Mouse (Mus musculus) megakaryocyte, embryonic 14.5 days (primary cell): ENCODE measurements at regions not wholly inside any gene's neighbourhood (a gene's known extent, or its start where the extent isn't known, plus 50 kb on each side); places are given as distances from the start of the nearest gene placed in this dataset.
"Not testable (repeated sequence)": the region's sequence is repeated elsewhere in the genome, so short reads cannot be mapped to it uniquely, and the experiment has no call there.

ENCODE experiments used
- H3K27me3 ChIP-seq: replicated peaks from 2 replicates; pipeline ENCODE3; 2012; ENCODE audit warnings: inconsistent platforms
- H3K36me3 ChIP-seq: replicated peaks from 2 replicates; pipeline ENCODE3; 2012; ENCODE audit warnings: low read length, inconsistent platforms, mixed read lengths
- H3K4me1 ChIP-seq: 2 replicates; pipeline ENCODE4 v1.6.1; 2012; ENCODE audit warnings: inconsistent platforms
- H3K4me3 ChIP-seq: replicated peaks from 2 replicates; pipeline ENCODE3; 2012; ENCODE audit warnings: moderate library complexity, mild to moderate bottlenecking, inconsistent platforms
- H3K9me3 ChIP-seq: 2 replicates; pipeline ENCODE4 v1.6.1; 2012; ENCODE audit warnings: inconsistent platforms
- FLI1 ChIP-seq: IDR thresholded peaks from 2 replicates; pipeline ENCODE4 v1.6.1; 2012; ENCODE audit warnings: low read length, inconsistent platforms, mixed read lengths
- GATA1 ChIP-seq: IDR thresholded peaks from 3 replicates; pipeline ENCODE4 v1.6.1; 2012; ENCODE audit warnings: mixed read lengths, low read length, inconsistent platforms, borderline replicate concordance

DNA sequence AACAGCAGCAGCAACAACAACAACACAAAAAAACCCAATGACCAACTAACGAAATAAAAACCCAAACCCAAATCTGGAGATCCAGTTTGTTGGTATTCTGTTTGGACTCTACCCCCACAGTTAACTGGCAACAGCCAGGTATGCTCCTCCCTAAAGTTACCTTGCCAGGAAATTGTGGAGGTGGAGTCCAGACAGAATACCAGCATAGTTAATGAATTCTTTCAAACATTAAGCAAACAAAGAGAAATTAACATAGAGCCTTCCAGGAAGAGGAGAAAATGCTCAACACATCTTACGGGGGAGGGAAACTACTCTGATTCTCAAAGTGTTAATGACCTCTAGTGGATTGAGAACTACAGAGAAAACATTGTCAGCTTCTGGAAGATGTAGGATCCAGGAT is 148.3 kb upstream of the 1700012A03Rik start:
- Histone ChIP-seq H3K9me3 (no peaks in the 10 kb centered on the region), H3K27me3 (no peaks in the 10 kb centered on the region), H3K4me1 (no peaks in the 10 kb centered on the region), H3K4me3 (no peak overlapping the region), H3K36me3 (no peaks in the 10 kb centered on the region)
- no peak for TF ChIP-seq FLI1
- no peak for TF ChIP-seq GATA1

- no peak for TF ChIP-seq FLI1
- TF ChIP-seq GATA1, result no peak
- Histone ChIP-seq H3K4me3 (no peak overlapping the region), H3K4me1 (no peaks in the 10 kb centered on the region), H3K9me3 (no peaks in the 10 kb centered on the region), H3K36me3 (no peaks in the 10 kb centered on the region), H3K27me3 (no peaks in the 10 kb centered on the region)
Observed at GRCm38 (mm10) chr6:31899055-31899454, 151.0 kb upstream of the 1700012A03Rik start.

DNA sequence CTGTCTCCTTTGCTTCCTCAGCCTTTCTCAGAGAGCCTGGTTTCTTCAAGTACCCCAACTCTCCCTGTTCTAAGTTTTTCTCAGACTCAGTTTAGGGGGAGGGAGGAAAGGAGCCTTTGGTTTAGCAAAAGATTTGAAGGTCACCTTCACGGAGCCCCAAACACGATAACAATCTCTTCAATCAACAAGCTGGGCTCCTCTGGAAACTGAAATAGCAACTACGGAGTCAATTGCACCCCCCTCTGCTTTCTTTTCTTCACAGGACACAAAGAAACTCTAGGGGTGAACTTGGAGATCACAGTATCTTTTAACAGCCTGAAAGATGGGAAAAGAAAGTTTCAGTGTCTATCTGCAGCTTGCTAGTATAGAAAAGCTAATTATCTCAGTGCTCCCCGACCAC is 151.4 kb upstream of the 1700012A03Rik start:
- Histone ChIP-seq H3K27me3 (no peaks in the 10 kb centered on the region), H3K4me1 (no peaks in the 10 kb centered on the region), H3K9me3 (no peaks in the 10 kb centered on the region), H3K4me3 (no peak overlapping the region), H3K36me3 (no peaks in the 10 kb centered on the region)
- no peak for TF ChIP-seq FLI1
- TF ChIP-seq GATA1, result no peak

DNA sequence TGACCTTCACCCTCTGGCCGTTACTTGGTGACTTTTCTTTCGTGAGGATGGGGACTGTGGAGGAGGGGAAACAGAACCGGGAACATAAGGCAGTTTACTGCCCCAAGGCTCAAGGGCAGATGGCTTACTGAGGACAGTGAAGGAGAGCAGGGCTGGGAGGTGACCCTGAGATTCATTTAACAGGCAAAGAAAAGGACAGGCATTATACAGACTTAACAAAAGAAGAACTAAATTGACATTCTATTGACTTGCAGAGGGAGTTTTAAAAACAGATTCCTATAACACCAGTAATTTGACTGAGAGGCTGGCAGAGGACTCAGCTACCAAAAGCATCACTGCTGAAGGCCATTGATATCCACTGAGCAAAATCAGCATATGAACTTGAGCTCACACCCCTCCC is 153.0 kb upstream of the 1700012A03Rik start:
- no peaks in the 10 kb centered on the region for H3K9me3 ChIP-seq
- no peaks in the 10 kb centered on the region for H3K36me3 ChIP-seq
- TF ChIP-seq FLI1, result no peak
- TF ChIP-seq GATA1, result no peak
- no peaks in the 10 kb centered on the region for H3K27me3 ChIP-seq
- no peaks in the 10 kb centered on the region for H3K4me1 ChIP-seq
- no peak overlapping the region for H3K4me3 ChIP-seq

DNA sequence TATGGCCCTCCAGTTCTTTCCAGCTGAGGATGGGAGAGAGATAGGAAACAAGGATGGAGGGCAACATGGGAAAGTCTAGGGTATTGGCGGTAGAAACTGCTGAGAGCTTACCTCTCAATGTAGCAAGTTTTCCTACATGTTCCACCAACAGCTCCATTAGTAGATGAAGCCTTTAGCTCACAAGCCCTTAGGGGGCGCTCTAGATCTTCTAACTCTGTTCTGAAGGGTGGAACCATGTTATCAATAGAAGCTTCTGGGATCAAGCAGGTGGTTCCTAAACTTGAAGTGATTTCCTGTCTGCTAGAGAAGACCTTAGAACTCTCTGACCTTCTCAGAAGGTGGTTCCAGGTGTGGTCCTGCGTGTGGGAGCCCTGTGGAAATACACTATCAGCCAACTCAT is 154.2 kb upstream of the 1700012A03Rik start:
- Histone ChIP-seq H3K4me1 (no peaks in the 10 kb centered on the region), H3K4me3 (no peak overlapping the region), H3K27me3 (no peaks in the 10 kb centered on the region), H3K9me3 (no peaks in the 10 kb centered on the region), H3K36me3 (no peaks in the 10 kb centered on the region)
- TF ChIP-seq GATA1 (no peak), FLI1 (no peak)

DNA sequence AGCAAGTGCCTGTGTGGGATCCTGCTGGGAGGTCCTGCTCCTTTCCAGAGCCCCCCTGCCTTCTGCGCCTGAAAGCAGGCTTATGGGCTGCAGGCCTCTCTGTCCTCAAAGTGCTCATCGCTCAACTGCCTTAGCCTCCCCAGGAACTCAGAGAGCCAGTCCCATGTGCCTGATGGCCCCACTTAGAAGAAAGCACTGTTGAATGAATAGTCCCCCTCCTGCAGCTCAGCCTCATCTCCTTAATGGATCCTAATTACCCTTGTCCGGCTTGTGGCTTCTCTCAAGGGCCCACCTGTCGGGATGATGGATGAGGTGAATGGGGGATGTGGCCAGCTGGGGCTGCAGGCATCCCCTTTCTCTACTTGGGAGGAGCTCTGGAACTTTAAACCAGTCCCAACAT is 163.1 kb upstream of the 1700012A03Rik start:
- H3K4me1 ChIP-seq, result no peaks in the 10 kb centered on the region
- TF ChIP-seq GATA1, result no peak
- no peak for TF ChIP-seq FLI1
- H3K27me3 ChIP-seq, result no peaks in the 10 kb centered on the region
- no peaks in the 10 kb centered on the region for H3K9me3 ChIP-seq
- no peak overlapping the region for H3K4me3 ChIP-seq
- no peaks in the 10 kb centered on the region for H3K36me3 ChIP-seq

DNA sequence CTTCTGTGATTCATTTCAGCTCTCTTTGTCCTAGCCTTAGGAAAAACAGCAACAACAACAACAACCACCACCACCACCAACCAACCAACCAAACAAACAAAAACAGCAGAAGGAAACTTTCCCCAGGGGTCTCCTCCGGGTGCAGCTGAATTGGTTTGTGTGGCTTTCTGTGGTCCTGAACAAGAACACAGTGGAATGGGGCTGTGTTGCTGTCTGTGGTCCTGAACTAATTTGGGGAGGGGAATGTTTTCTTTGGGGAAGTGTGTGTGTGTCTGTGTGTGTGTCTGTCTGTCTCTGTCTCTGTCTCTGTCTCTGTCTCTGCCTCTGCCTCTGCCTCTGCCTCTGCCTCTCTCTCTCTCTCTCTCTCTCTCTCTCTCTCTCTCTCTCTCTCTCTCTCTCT is 164.8 kb upstream of the 1700012A03Rik start:
- H3K27me3 ChIP-seq, H3K36me3 ChIP-seq, H3K4me1 ChIP-seq, H3K9me3 ChIP-seq, H3K4me3 ChIP-seq: not testable (repeated sequence)

GRCm38 (mm10) chr6:31883726-31884125 is 166.3 kb upstream of the 1700012A03Rik start:
- no peaks in the 10 kb centered on the region for H3K27me3 ChIP-seq
- no peaks in the 10 kb centered on the region for H3K4me1 ChIP-seq
- TF ChIP-seq GATA1 (no peak), FLI1 (no peak)
- H3K4me3 ChIP-seq, result no peak overlapping the region
- H3K36me3 ChIP-seq, result no peaks in the 10 kb centered on the region
- H3K9me3 ChIP-seq, result no peaks in the 10 kb centered on the region

- Histone ChIP-seq H3K4me1 (no peaks in the 10 kb centered on the region), H3K4me3 (no peak overlapping the region), H3K27me3 (no peaks in the 10 kb centered on the region), H3K36me3 (no peaks in the 10 kb centered on the region), H3K9me3 (no peaks in the 10 kb centered on the region)
- TF ChIP-seq GATA1 (no peak), FLI1 (no peak)
Observed at GRCm38 (mm10) chr6:31874616-31875015, 175.4 kb upstream of the 1700012A03Rik start.

GRCm38 (mm10) chr6:31873911-31874310 is 176.1 kb upstream of the 1700012A03Rik start:
- no peak overlapping the region for H3K4me3 ChIP-seq
- no peak for TF ChIP-seq FLI1
- no peak for TF ChIP-seq GATA1

GRCm38 (mm10) chr6:31871766-31872165 is 178.3 kb upstream of the 1700012A03Rik start:
- Histone ChIP-seq H3K9me3 (no peaks in the 10 kb centered on the region), H3K4me3 (no peak overlapping the region), H3K4me1 (no peaks in the 10 kb centered on the region), H3K36me3 (no peaks in the 10 kb centered on the region), H3K27me3 (no peaks in the 10 kb centered on the region)
- TF ChIP-seq GATA1 (no peak), FLI1 (no peak)

More at GRCm38 (mm10) chr6:31873911-31874310, 176.1 kb upstream of the 1700012A03Rik start:
- Histone ChIP-seq H3K36me3 (no peaks in the 10 kb centered on the region), H3K27me3 (no peaks in the 10 kb centered on the region), H3K9me3 (no peaks in the 10 kb centered on the region), H3K4me1 (no peaks in the 10 kb centered on the region)
